Mouse (Mus musculus): ENCODE data around the gene Clasp2. TPM values are rescaled to one million over a fixed set of nuclear protein-coding genes. Genes with fewer than 3 reads are reported as not detected.

Clasp2 gene
- polyA plus RNA-seq, 1 experiment from 2014 or later = 40.6 TPM

- 91% methylated on average over 3 of the region's 3 CpGs for WGBS
- Histone ChIP-seq H3K27ac (no peak overlapping the region), H3K36me3 (no peaks in the 10 kb centered on the region), H3K4me3 (no peak overlapping the region), H3K4me1 (replicated peaks) (peaks cover 2% of the 10 kb centered on the region; the same call in 1 of the 2 replicates), H3K9me3 (no peaks in the 10 kb centered on the region), H3K27me3 (ENCODE audit: insufficient read depth, poor library complexity, severe bottlenecking) (no peaks in the 10 kb centered on the region)
- DNase-seq (ENCODE audit: low spot score) = no peak
Measured at GRCm38 (mm10) chr9:113731540-113731939, 9.7 kb upstream of the Clasp2 start.

- H3K27ac ChIP-seq = no peak overlapping the region
- no peaks in the 10 kb centered on the region for H3K27me3 ChIP-seq (ENCODE audit: insufficient read depth, poor library complexity, severe bottlenecking)
- no peak overlapping the region for H3K4me3 ChIP-seq
- no peak for DNase-seq (ENCODE audit: low spot score)
- no peaks in the 10 kb centered on the region for H3K36me3 ChIP-seq
- no peaks in the 10 kb centered on the region for H3K9me3 ChIP-seq
- peaks cover 11% of the 10 kb centered on the region for H3K4me1 ChIP-seq (replicated peaks)
Measured at GRCm38 (mm10) chr9:113735920-113736319, 5.4 kb upstream of the Clasp2 start.

GRCm38 (mm10) chr9:113738021-113738420, 3.3 kb upstream of the Clasp2 start:
- Histone ChIP-seq H3K9me3 (no peaks in the 10 kb centered on the region), H3K4me1 (replicated peaks) (peaks cover 20% of the 10 kb centered on the region), H3K27ac (no peak overlapping the region), H3K4me3 (no peak overlapping the region), H3K36me3 (no peaks in the 10 kb centered on the region), H3K27me3 (ENCODE audit: insufficient read depth, poor library complexity, severe bottlenecking) (no peaks in the 10 kb centered on the region)
- no peak for DNase-seq (ENCODE audit: low spot score)
- WGBS = 76% methylated on average over 9 of the region's 9 CpGs

- Histone ChIP-seq H3K27ac (no peak overlapping the region), H3K9me3 (no peaks in the 10 kb centered on the region), H3K4me3 (no peak overlapping the region), H3K27me3 (ENCODE audit: insufficient read depth, poor library complexity, severe bottlenecking) (no peaks in the 10 kb centered on the region), H3K36me3 (no peaks in the 10 kb centered on the region), H3K4me1 (replicated peaks) (peaks cover 24% of the 10 kb centered on the region)
- no peak for DNase-seq (ENCODE audit: low spot score)
- 87% methylated on average over 6 of the region's 6 CpGs for WGBS
Measured at GRCm38 (mm10) chr9:113738941-113739340, 2.3 kb upstream of the Clasp2 start.

- WGBS = under 1% methylated on average over 64 of the region's 64 CpGs
- peak overlapping the region; percentile 96 for H3K27ac ChIP-seq
- peak overlapping the region; percentile 95 for H3K4me3 ChIP-seq
- peak; percentile 74 for DNase-seq (ENCODE audit: low spot score)
- no peaks in the 10 kb centered on the region for H3K27me3 ChIP-seq (ENCODE audit: insufficient read depth, poor library complexity, severe bottlenecking)
- H3K4me1 ChIP-seq (replicated peaks) = peaks cover 22% of the 10 kb centered on the region
- no peaks in the 10 kb centered on the region for H3K36me3 ChIP-seq
- no peaks in the 10 kb centered on the region for H3K9me3 ChIP-seq
Measured at GRCm38 (mm10) chr9:113741637-113742137, 414 bp downstream of the Clasp2 start.

GRCm38 (mm10) chr9:113742361-113742794, 1.1 kb downstream of the Clasp2 start:
- H3K27me3 ChIP-seq (ENCODE audit: insufficient read depth, poor library complexity, severe bottlenecking) = no peaks in the 10 kb centered on the region
- peak overlapping the region; percentile 96; the same call in 1 of the 2 replicates for H3K27ac ChIP-seq
- peak; percentile 21 for DNase-seq (ENCODE audit: low spot score)
- no peaks in the 10 kb centered on the region for H3K36me3 ChIP-seq
- 9% methylated on average over 17 of the region's 17 CpGs for WGBS
- peaks cover 22% of the 10 kb centered on the region for H3K4me1 ChIP-seq (replicated peaks)
- H3K4me3 ChIP-seq = peak overlapping the region; percentile 95
- H3K9me3 ChIP-seq = no peaks in the 10 kb centered on the region

- Histone ChIP-seq H3K4me3 (no peak overlapping the region), H3K9me3 (no peaks in the 10 kb centered on the region), H3K36me3 (no peaks in the 10 kb centered on the region), H3K27me3 (ENCODE audit: insufficient read depth, poor library complexity, severe bottlenecking) (no peaks in the 10 kb centered on the region), H3K27ac (no peak overlapping the region), H3K4me1 (replicated peaks) (peaks cover 22% of the 10 kb centered on the region)
- WGBS = 64% methylated on average over 3 of the region's 3 CpGs
- no peak for DNase-seq (ENCODE audit: low spot score)
Measured at GRCm38 (mm10) chr9:113743291-113743690, 2.0 kb downstream of the Clasp2 start.

GRCm38 (mm10) chr9:113749356-113749755, 8.1 kb downstream of the Clasp2 start:
- peaks cover 10% of the 10 kb centered on the region; the same call in 1 of the 2 replicates for H3K36me3 ChIP-seq
- no peaks in the 10 kb centered on the region for H3K4me1 ChIP-seq (replicated peaks)
- no peak overlapping the region for H3K4me3 ChIP-seq
- 90% methylated on average over 7 of the region's 7 CpGs for WGBS
- DNase-seq (ENCODE audit: low spot score) = no peak
- H3K9me3 ChIP-seq = no peaks in the 10 kb centered on the region
- H3K27ac ChIP-seq = no peak overlapping the region
- H3K27me3 ChIP-seq (ENCODE audit: insufficient read depth, poor library complexity, severe bottlenecking) = no peaks in the 10 kb centered on the region

GRCm38 (mm10) chr9:113755888-113756719, 14.8 kb downstream of the Clasp2 start:
- H3K4me1 ChIP-seq (replicated peaks) = no peaks in the 10 kb centered on the region
- H3K27me3 ChIP-seq (ENCODE audit: insufficient read depth, poor library complexity, severe bottlenecking) = no peaks in the 10 kb centered on the region
- H3K4me3 ChIP-seq = no peak overlapping the region
- DNase-seq (ENCODE audit: low spot score) = no peak
- H3K9me3 ChIP-seq = peaks cover 8% of the 10 kb centered on the region
- peaks cover 22% of the 10 kb centered on the region for H3K36me3 ChIP-seq
- WGBS = 90% methylated on average over 15 of the region's 15 CpGs
- H3K27ac ChIP-seq = no peak overlapping the region

GRCm38 (mm10) chr9:113758472-113758871, 17.2 kb downstream of the Clasp2 start:
- H3K9me3 ChIP-seq = peaks cover 8% of the 10 kb centered on the region
- H3K4me1 ChIP-seq (replicated peaks) = no peaks in the 10 kb centered on the region
- 94% methylated on average over 10 of the region's 10 CpGs for WGBS
- H3K4me3 ChIP-seq = no peak overlapping the region
- no peak for DNase-seq (ENCODE audit: low spot score)
- H3K36me3 ChIP-seq = peaks cover 34% of the 10 kb centered on the region
- no peaks in the 10 kb centered on the region for H3K27me3 ChIP-seq (ENCODE audit: insufficient read depth, poor library complexity, severe bottlenecking)
- no peak overlapping the region for H3K27ac ChIP-seq

- no peak overlapping the region for H3K4me3 ChIP-seq
- 93% methylated on average over 1 of the region's 1 CpGs for WGBS
- H3K4me1 ChIP-seq (replicated peaks) = no peaks in the 10 kb centered on the region
- no peak for DNase-seq (ENCODE audit: low spot score)
- H3K36me3 ChIP-seq = peaks cover 41% of the 10 kb centered on the region
- H3K27me3 ChIP-seq (ENCODE audit: insufficient read depth, poor library complexity, severe bottlenecking) = no peaks in the 10 kb centered on the region
- no peak overlapping the region for H3K27ac ChIP-seq
- peaks cover 8% of the 10 kb centered on the region for H3K9me3 ChIP-seq
Measured at GRCm38 (mm10) chr9:113759684-113760083, 18.4 kb downstream of the Clasp2 start.

- WGBS = 97% methylated on average over 6 of the region's 6 CpGs
- H3K36me3 ChIP-seq = peaks cover 41% of the 10 kb centered on the region
- H3K9me3 ChIP-seq = peaks cover 8% of the 10 kb centered on the region
- H3K27me3 ChIP-seq (ENCODE audit: insufficient read depth, poor library complexity, severe bottlenecking) = no peaks in the 10 kb centered on the region
- no peaks in the 10 kb centered on the region for H3K4me1 ChIP-seq (replicated peaks)
- H3K4me3 ChIP-seq = no peak overlapping the region
- H3K27ac ChIP-seq = no peak overlapping the region
- no peak for DNase-seq (ENCODE audit: low spot score)
Measured at GRCm38 (mm10) chr9:113762389-113762788, 21.1 kb downstream of the Clasp2 start.

GRCm38 (mm10) chr9:113763123-113763522, 21.9 kb downstream of the Clasp2 start:
- no peak overlapping the region for H3K27ac ChIP-seq
- no peaks in the 10 kb centered on the region for H3K4me1 ChIP-seq (replicated peaks)
- no peak overlapping the region for H3K4me3 ChIP-seq
- no peaks in the 10 kb centered on the region for H3K27me3 ChIP-seq (ENCODE audit: insufficient read depth, poor library complexity, severe bottlenecking)
- WGBS = 92% methylated on average over 4 of the region's 4 CpGs
- H3K9me3 ChIP-seq = peaks cover 8% of the 10 kb centered on the region
- peaks cover 37% of the 10 kb centered on the region for H3K36me3 ChIP-seq
- no peak for DNase-seq (ENCODE audit: low spot score)

Data from hindbrain, embryonic 10.5 days (tissue).